Mouse (Mus musculus): Measurements from ENCODE around the gene Vmn1r202.
"Not testable (repeated sequence)": the region's sequence is repeated elsewhere in the genome, so short reads cannot be mapped to it uniquely, and the experiment has no call there.

The Vmn1r202 gene

DNA sequence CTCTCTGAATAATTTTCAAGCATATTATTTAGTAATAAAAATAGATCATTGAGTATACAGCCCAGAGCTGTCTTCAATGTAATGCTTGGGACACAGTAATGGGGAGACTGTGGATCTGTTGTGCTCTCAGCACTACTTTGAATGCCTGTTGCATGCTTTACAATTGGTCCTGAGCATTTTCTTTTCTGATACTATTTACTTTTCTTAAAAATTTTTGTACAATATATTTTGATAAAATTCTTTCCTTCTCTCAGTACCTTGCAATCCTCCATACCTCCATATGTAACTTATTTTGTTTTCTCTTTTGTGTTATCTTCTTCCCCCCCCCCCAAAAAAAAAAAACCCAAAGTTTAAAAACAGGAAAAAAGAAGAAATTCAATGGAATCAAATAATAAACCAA lies at the start of gene Vmn1r202:
Vmn1r202 (minus strand) TSS at position 101 of the 400 bp plus-strand sequence.
- DNase-seq: no peak

GRCm38 (mm10) chr13:22552898-22553297 lies 47.7 kb upstream of the Vmn1r202 start, which contains the start of gene Vmn1r204:
Gene Vmn1r204, plus strand, starts transcription at chr13:22553198.
- DNase-seq: not testable (repeated sequence)

- no peak for DNase-seq
Measured at GRCm38 (mm10) chr13:22517814-22518213, 12.6 kb upstream of the Vmn1r202 start, which contains the start of gene Vmn1r203. Gene Vmn1r203, plus strand, starts transcription at chr13:22518114.

DNA sequence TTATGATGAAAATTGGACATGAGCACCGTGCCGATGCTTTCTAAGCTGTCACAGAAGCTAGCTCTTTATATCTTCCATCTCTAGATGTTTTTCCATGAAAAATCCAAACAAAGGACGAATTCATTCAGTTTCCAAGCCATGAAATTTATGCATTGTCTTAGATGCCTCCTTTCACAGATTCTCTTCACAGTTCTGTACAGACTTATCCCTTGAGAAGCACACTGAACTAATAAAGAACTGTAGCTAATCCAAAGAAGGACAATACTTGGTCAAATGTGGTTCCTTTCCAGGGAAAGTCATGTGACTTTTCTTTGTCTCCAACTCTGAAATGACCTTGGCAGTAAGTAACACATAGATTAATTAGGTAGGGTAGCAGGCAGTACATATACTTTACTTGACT lies 2.8 kb downstream of the Vmn1r202 start:
- DNase-seq: no peak

- DNase-seq: no peak
Measured at GRCm38 (mm10) chr13:22471623-22472022, 33.6 kb downstream of the Vmn1r202 start, which contains the start of gene Vmn1r201. Gene Vmn1r201, plus strand, starts transcription at chr13:22471923.

GRCm38 (mm10) chr13:22455145-22455544 lies 50.0 kb downstream of the Vmn1r202 start:
- no peak for DNase-seq
